Mouse (Mus musculus) heart, embryonic 11.5 days (tissue): ENCODE measurements around the gene Kifc5b. TPM values are rescaled to one million over a fixed set of nuclear protein-coding genes. Genes with fewer than 3 reads are reported as not detected.
A peak's percentile ranks its signal among the peaks of the same experiment; 100 is the strongest.
"Not testable (repeated sequence)": the region's sequence is repeated elsewhere in the genome, so short reads cannot be mapped to it uniquely, and the experiment has no call there.

Experiments used
- ATAC-seq: fragments of 200-750 bp; cut with Nextera tagmentation; replicated peaks from 2 replicates; pipeline ENCODE4 v1.8.0; 2017; ENCODE audit warnings: moderate library complexity; ENCODE audit not compliant: insufficient number of reproducible peaks, low FRiP score, low TSS enrichment
- H3K27ac ChIP-seq: fragments of 300-500 bp; sonication (generic); 2 replicates; pipeline ENCODE4 v1.5.1; 2014; ENCODE audit warnings: mild to moderate bottlenecking, low read depth, low read length
- H3K27me3 ChIP-seq: fragments of 300-500 bp; sonication (generic); 2 replicates; pipeline ENCODE4 v1.6.1; 2014; ENCODE audit warnings: mild to moderate bottlenecking, low read length, mixed read lengths; ENCODE audit not compliant: control insufficient read depth, insufficient read depth
- H3K36me3 ChIP-seq: fragments of 300-500 bp; sonication (generic); 2 replicates; pipeline ENCODE4 v1.6.1; 2014; ENCODE audit warnings: mild to moderate bottlenecking, low read length, moderate library complexity, mixed read lengths; ENCODE audit not compliant: control insufficient read depth, insufficient read depth
- H3K4me1 ChIP-seq: fragments of 300-500 bp; sonication (generic); 2 replicates; pipeline ENCODE4 v1.6.1; 2014; ENCODE audit warnings: low read length; ENCODE audit not compliant: control insufficient read depth, insufficient read depth
- H3K4me2 ChIP-seq: fragments of 300-500 bp; sonication (generic); 2 replicates; pipeline ENCODE4 v1.6.1; 2014; ENCODE audit warnings: mild to moderate bottlenecking, moderate library complexity
- H3K4me3 ChIP-seq: fragments of 300-500 bp; sonication (generic); 2 replicates; pipeline ENCODE4 v1.5.1; 2014; ENCODE audit warnings: low read depth, low read length
- H3K9ac ChIP-seq: fragments of 300-500 bp; sonication (generic); 2 replicates; pipeline ENCODE4 v1.6.1; 2014; ENCODE audit warnings: mild to moderate bottlenecking, low read depth, low read length, moderate library complexity
- H3K9me3 ChIP-seq: fragments of 300-500 bp; sonication (generic); replicated peaks from 2 replicates; pipeline ENCODE4 v1.6.1; 2016; ENCODE audit warnings: low read length; ENCODE audit not compliant: control insufficient read depth
- WGBS: fragments of 180-500 bp; shearing (Covaris S2); extraction: QIAGEN DNeasy Blood & Tissue Kit; methylation state at CpG from one replicate; pipeline ENCODE4 v1.1.7; 2014; ENCODE audit not compliant: insufficient replicate concordance; 5-methylcytosine and 5-hydroxymethylcytosine counted together
- polyA plus RNA-seq: library from polyadenylated mRNA; unstranded; fragments of >200 nt; fragmentation: Nextera tagmentation; extraction: Ambion mirVana; gene quantifications from 2 replicates; pipeline ENCODE4 v1.2.1, GENCODE M21; 2014

Gene Kifc5b
- polyA plus RNA-seq, 1 experiment from 2014 or later = 6.9 TPM

DNA sequence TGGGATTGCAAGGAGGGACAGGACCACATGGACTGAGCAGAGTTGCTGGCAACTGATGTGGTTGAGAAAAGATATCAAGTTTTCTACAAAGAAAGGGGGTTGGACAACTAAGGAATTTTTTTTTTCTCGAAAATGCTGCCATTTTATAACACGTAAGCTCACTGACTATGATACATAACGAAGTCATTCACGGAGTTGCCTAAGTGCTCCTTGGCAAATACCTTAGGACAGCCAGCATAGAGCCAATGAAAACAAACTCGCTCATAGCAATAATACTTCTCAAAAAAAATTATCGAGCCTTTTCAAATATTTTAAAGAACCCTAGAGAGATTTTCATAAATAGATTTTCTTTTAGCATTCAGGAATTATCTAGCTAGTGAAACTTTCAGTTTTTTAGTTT is 16.0 kb upstream of the Kifc5b start:
- H3K4me1 ChIP-seq = 0 out of 2 replicates have a peak, but pooled peaks cover 3% of the 10 kb centered on the region
- ATAC-seq = no peak
- H3K27ac ChIP-seq = no peak overlapping the region
- no peaks in the 10 kb centered on the region for H3K27me3 ChIP-seq
- WGBS = 71% methylated on average over 6 of the region's 6 CpGs
- no peak overlapping the region for H3K4me3 ChIP-seq
- no peak overlapping the region for H3K4me2 ChIP-seq
- H3K9ac ChIP-seq = no peak overlapping the region
- no peaks in the 10 kb centered on the region for H3K36me3 ChIP-seq
- no peaks in the 10 kb centered on the region for H3K9me3 ChIP-seq

DNA sequence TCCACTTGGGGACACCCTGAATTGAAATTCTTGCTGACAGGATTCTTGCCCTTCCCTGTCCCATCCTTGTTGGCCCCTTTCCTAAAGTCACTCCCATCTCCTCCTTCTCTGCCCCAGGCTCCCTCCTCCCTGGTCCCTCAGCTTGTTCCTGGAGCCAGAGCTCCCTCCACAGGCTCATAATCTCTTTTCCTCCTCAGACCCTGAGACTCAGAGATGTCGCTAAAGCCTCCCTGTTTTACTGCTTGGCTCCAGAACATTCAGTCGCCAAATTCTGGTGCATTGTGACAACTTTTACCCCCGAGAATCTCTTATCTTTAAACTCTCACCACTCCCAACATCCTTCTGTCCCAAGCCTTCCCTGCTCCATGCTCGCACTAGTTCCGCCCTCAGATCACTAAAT is 12.6 kb upstream of the Kifc5b start:
- no peaks in the 10 kb centered on the region for H3K4me1 ChIP-seq
- H3K27ac ChIP-seq = no peak overlapping the region
- no peak overlapping the region for H3K4me3 ChIP-seq
- no peaks in the 10 kb centered on the region for H3K9me3 ChIP-seq
- no peak overlapping the region for H3K4me2 ChIP-seq
- WGBS = 52% methylated on average over 5 of the region's 5 CpGs
- no peak overlapping the region for H3K9ac ChIP-seq
- no peak for ATAC-seq
- no peaks in the 10 kb centered on the region for H3K36me3 ChIP-seq
- no peaks in the 10 kb centered on the region for H3K27me3 ChIP-seq

DNA sequence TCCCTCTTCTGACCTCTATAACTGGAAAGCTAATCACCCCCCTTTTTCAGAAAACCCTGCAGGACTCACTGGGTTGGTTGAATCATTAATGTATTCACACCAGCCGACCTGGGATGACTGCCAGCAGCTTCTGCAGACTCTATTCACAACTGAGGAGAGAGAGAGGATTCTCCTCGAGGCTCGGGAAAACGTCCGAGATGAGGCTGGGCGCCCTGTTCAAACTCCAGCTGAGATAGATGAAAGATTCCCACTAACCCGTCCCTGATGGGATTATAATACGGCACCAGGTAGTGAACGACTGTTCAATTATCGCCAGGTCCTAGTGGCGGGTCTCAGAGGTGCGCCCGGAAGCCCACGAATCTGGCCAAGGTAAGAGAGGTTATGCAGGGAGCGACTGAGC is 9.4 kb upstream of the Kifc5b start:
- not testable (repeated sequence) for ATAC-seq, H3K4me1 ChIP-seq, H3K4me2 ChIP-seq, H3K9ac ChIP-seq, H3K4me3 ChIP-seq, H3K36me3 ChIP-seq, H3K9me3 ChIP-seq, H3K27ac ChIP-seq, H3K27me3 ChIP-seq
- 86% methylated on average over 14 of the region's 15 CpGs for WGBS

DNA sequence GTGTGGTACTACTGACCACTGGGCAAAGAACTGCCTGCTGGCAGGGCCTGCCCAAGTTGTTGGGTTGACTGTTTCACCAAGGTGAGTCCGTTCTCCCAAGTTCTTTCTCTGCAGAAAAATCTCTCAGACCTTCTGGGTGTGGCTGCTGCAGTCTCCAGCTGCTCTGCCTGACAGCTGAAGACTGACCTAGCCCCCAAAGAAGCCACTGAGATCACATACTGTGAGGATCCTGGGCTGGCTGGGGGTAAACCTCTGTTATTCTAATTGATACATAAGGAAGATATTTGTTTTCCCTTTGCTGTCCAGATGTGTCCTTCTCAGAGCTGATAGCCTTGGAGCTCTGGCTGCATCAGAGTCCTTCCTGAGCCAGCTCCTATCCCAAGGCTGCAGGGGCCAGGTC is 1.6 kb upstream of the Kifc5b start:
- Histone ChIP-seq H3K4me2 (no peak overlapping the region), H3K27me3 (no peaks in the 10 kb centered on the region), H3K4me3 (no peak overlapping the region), H3K27ac (no peak overlapping the region), H3K36me3 (no peaks in the 10 kb centered on the region), H3K9ac (no peak overlapping the region), H3K9me3 (no peaks in the 10 kb centered on the region), H3K4me1 (peaks cover 4% of the 10 kb centered on the region; the same call in 1 of the 2 replicates)
- WGBS = 47% methylated on average over 1 of the region's 1 CpGs
- no peak for ATAC-seq

DNA sequence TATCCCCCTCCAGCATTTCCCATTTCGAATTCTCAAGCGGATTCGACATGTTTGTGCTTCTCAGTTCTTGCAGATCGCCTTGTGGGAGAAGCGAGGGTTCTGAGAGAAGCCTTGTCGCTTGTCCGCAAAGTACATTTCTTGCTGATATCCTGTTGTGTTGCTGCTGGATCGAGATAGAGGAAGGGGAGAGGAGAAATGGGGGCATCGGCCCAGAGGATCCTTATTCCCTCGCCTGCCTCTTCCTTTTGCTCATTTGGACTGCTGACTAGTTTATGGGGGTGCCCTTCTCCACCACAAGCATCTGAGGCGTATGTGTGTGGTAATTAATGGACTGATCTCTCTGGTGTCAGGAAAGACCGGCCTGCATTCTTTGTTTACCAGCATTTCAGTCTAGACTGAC is 669 bp downstream of the Kifc5b start:
- H3K4me2 ChIP-seq = peak overlapping the region; percentile 66
- WGBS = 3% methylated on average over 12 of the region's 12 CpGs

DNA sequence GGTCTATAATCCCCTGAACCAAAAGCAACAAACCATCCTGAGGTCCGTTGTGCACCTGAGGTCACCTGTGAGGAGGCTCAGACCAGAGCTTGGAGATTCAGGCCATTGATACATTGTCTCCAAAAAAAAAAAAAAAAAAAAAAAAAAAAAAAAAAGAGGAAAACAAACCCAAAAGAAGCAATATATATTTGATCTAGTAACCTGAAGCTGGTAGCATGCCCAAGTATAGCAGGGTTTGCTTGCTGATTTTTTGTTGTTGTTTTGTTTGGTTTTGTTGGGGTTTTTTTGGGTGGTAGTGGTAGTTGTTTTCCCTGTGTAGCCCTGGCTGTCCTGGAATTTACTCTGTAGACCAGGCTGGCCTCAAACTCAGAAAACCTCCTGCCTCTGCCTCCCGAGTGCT is 1.5 kb downstream of the Kifc5b start:
- Histone ChIP-seq H3K4me3 (peak overlapping the region; percentile 54), H3K9ac (peak overlapping the region; percentile 50; the same call in 1 of the 2 replicates), H3K36me3 (peaks cover 5% of the 10 kb centered on the region; the same call in 1 of the 2 replicates), H3K4me1 (peaks cover 4% of the 10 kb centered on the region; the same call in 1 of the 2 replicates), H3K4me2 (peak overlapping the region; percentile 66), H3K9me3 (no peaks in the 10 kb centered on the region), H3K27ac (no peak overlapping the region), H3K27me3 (no peaks in the 10 kb centered on the region)
- no peak for ATAC-seq
- 68% methylated on average over 2 of the region's 2 CpGs for WGBS

More for the DNA sequence above, 669 bp downstream of the Kifc5b start:
- not testable (repeated sequence) for H3K9me3 ChIP-seq, H3K4me1 ChIP-seq, ATAC-seq, H3K27me3 ChIP-seq, H3K36me3 ChIP-seq
- peak overlapping the region; percentile 80 for H3K9ac ChIP-seq
- H3K27ac ChIP-seq = peak overlapping the region; percentile 71
- H3K4me3 ChIP-seq = peak overlapping the region; percentile 54

DNA sequence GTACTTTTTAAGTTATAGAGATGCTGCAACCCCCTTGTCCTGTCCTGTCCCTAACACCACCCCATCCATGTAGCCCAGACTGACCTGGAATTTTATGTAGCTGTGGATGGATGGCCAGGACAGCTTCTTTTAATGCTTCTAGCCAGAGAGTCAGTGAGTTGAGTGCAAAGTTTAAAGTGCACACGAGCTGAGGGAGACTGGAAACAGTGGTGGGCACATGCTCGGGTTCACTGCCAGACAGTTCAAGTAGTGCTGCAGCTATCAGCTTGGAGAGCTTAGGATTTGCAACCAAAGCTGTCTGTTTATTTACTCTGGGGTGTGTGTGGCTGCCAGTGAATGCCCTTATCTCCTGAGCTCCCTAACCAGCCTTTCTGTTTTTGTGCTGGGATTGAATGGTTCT is 2.6 kb downstream of the Kifc5b start:
- not testable (repeated sequence) for H3K4me1 ChIP-seq, H3K4me3 ChIP-seq, H3K36me3 ChIP-seq, ATAC-seq, H3K4me2 ChIP-seq, H3K27me3 ChIP-seq, H3K27ac ChIP-seq, H3K9me3 ChIP-seq, H3K9ac ChIP-seq
- 39% methylated on average over 2 of the region's 2 CpGs for WGBS

DNA sequence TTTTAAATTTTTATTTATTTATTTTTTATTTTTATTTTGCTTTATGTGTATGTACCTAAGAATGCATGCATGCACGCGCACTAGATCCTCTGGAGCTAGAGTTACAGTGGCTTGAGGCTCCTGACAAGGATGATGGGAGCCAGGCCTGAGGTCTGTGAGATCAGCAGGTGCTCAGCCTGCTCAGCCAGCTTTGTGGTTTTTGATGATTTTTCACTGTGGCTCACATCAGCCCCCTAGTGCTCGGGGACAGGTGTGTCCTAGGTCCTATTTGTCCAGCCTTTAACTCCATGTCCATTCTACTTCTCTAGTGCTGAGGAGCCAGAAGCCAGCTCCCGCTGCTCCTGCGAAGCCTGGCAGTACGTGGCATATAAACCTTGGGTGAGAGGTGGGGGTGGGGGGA is 5.5 kb downstream of the Kifc5b start:
- H3K4me2 ChIP-seq, ATAC-seq, H3K4me3 ChIP-seq, H3K27me3 ChIP-seq, H3K9ac ChIP-seq, H3K27ac ChIP-seq, H3K9me3 ChIP-seq, H3K4me1 ChIP-seq: not testable (repeated sequence)
- H3K36me3 ChIP-seq = peaks cover 15% of the 10 kb centered on the region
- WGBS = 88% methylated on average over 5 of the region's 6 CpGs

DNA sequence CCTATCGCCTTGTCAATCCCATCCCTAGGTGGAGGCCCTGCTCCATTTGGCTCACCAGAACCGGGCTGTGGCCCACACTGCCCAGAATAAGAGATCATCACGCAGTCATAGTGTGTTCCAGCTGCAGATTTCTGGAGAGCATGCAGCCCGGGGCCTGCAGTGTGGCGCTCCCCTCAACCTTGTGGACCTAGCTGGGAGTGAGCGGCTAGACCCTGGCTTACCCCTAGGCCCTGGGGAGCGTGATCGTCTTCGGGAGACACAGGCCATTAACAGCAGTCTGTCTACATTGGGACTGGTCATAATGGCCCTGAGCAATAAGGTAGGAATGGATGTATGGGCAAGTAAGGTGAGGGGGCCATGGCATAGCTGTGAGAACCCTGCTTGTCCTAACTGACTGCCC is 8.5 kb downstream of the Kifc5b start:
- peaks cover 20% of the 10 kb centered on the region for H3K36me3 ChIP-seq
- not testable (repeated sequence) for H3K4me3 ChIP-seq, H3K4me1 ChIP-seq, ATAC-seq, H3K9me3 ChIP-seq, H3K4me2 ChIP-seq, H3K27ac ChIP-seq, H3K27me3 ChIP-seq, H3K9ac ChIP-seq
- WGBS = 95% methylated on average over 9 of the region's 9 CpGs
